Mouse (Mus musculus): ENCODE measurements around the gene Syce2. TPM values are rescaled to one million over a fixed set of nuclear protein-coding genes. Genes with fewer than 3 reads are reported as not detected.

The Syce2 gene
- total RNA-seq, 2 experiments from 2014 or later: 15.3 to 18.0 TPM

- DNase-seq (ENCODE audit: low spot score in 2 of 2): no peak
Measured at GRCm38 (mm10) chr8:84841514-84841913, 30.4 kb upstream of the Syce2 start.

GRCm38 (mm10) chr8:84844397-84845070, 27.4 kb upstream of the Syce2 start:
- DNase-seq (ENCODE audit: low spot score in 2 of 2): no peak

GRCm38 (mm10) chr8:84845355-84846093, 26.4 kb upstream of the Syce2 start:
- peak in 1 of 2 experiments; percentile 61 for DNase-seq (ENCODE audit: low spot score in 2 of 2)

- no peak for DNase-seq (ENCODE audit: low spot score in 2 of 2)
Measured at GRCm38 (mm10) chr8:84846094-84846721, 25.7 kb upstream of the Syce2 start.

- DNase-seq (ENCODE audit: low spot score in 2 of 2): peak; percentile 98 to 99
Measured at GRCm38 (mm10) chr8:84846722-84847572, 25.0 kb upstream of the Syce2 start, which contains the start of gene Calr. Gene Calr (minus strand): TSS chr8:84846934.

- no peak for DNase-seq (ENCODE audit: low spot score in 2 of 2)
Measured at GRCm38 (mm10) chr8:84847684-84848435, 24.1 kb upstream of the Syce2 start.

- DNase-seq (ENCODE audit: low spot score in 2 of 2): no peak
Measured at GRCm38 (mm10) chr8:84856434-84856833, 15.5 kb upstream of the Syce2 start.

- peak; percentile 82 to 93 for DNase-seq (ENCODE audit: low spot score in 2 of 2)
Measured at GRCm38 (mm10) chr8:84856864-84857441, 15.0 kb upstream of the Syce2 start, which contains the start of gene Farsa. Gene Farsa (plus strand): TSS chr8:84856989.

GRCm38 (mm10) chr8:84872309-84872965, 526 bp downstream of the Syce2 start:
- DNase-seq (ENCODE audit: low spot score in 2 of 2): peak; percentile 26 to 44

GRCm38 (mm10) chr8:84873016-84873415, 1.1 kb downstream of the Syce2 start:
- DNase-seq (ENCODE audit: low spot score in 2 of 2): no peak

GRCm38 (mm10) chr8:84874339-84874738, 2.4 kb downstream of the Syce2 start:
- no peak for DNase-seq (ENCODE audit: low spot score in 2 of 2)

- DNase-seq (ENCODE audit: low spot score in 2 of 2): no peak
Measured at GRCm38 (mm10) chr8:84877297-84878035, 5.6 kb downstream of the Syce2 start.

GRCm38 (mm10) chr8:84878915-84879314, 7.0 kb downstream of the Syce2 start:
- no peak for DNase-seq (ENCODE audit: low spot score in 2 of 2)

GRCm38 (mm10) chr8:84884728-84885127, 12.8 kb downstream of the Syce2 start:
- no peak for DNase-seq (ENCODE audit: low spot score in 2 of 2)

GRCm38 (mm10) chr8:84888280-84888679, 16.4 kb downstream of the Syce2 start:
- DNase-seq (ENCODE audit: low spot score in 2 of 2): no peak

- DNase-seq (ENCODE audit: low spot score in 2 of 2): no peak
Measured at GRCm38 (mm10) chr8:84889141-84889540, 17.2 kb downstream of the Syce2 start.

- DNase-seq (ENCODE audit: low spot score in 2 of 2): no peak
Measured at GRCm38 (mm10) chr8:84892993-84893708, 21.2 kb downstream of the Syce2 start.

- DNase-seq (ENCODE audit: low spot score in 2 of 2): peak; percentile 58 to 86
Measured at GRCm38 (mm10) chr8:84893709-84894134, 21.8 kb downstream of the Syce2 start, which contains the start of gene Gcdh. Gene Gcdh (minus strand): TSS chr8:84893921.

Data from gastrocnemius, postnatal 4 days (tissue).